Mouse (Mus musculus): ENCODE data around the gene Ramp1.

Ramp1 gene

GRCm38 (mm10) chr1:91179533-91180173, at the start of gene Ramp1:
Gene Ramp1 (plus strand): TSS chr1:91179822.
- DNase-seq = no peak

- no peak for DNase-seq
These were observed 42.6 kb upstream of the Ramp1 start for GRCm38 (mm10) chr1:91137036-91137435.

DNA sequence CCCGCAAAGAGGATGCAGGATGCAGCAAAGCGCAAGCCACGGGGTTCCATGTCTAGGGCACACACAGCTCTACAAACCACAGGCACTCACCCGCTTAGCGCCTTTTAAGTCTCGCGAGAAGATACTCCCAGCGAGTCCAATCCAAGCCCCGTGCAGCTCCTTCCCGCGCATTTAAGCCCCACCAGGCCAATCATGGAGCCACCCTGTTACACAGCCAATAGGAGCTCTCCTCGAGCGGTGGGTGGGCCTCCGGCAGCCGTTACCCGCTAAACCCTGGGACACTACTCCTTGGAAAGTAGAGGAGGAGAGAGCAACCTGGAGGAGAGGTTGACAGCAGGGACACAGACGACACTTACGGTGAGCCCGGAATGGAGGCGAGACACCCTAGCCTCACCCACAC, 34.8 kb upstream of the Ramp1 start, which contains the start of gene Rbm44:
TSS of gene Rbm44 (plus strand) at position 277 of the 400 bp plus-strand sequence.
- no peak for DNase-seq

DNA sequence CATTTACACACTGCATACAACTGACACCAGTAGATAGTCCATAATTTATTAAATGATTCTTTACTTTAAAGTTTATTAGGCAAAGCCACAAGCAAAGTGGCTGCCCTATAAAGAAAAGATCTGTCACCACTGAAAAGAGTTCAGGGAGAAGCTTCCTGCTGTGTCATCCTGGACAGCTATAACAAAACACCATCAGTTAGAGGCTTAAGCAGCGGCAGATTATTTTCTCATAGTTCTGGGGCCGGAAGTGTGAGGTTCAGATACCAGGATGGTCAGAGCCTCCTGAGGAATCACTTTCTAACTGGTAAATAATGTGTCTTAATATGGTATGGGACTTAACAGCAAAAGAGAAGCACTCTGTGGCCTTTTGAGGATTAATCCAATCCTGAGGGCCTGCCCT, 28.1 kb upstream of the Ramp1 start:
- DNase-seq = no peak

DNA sequence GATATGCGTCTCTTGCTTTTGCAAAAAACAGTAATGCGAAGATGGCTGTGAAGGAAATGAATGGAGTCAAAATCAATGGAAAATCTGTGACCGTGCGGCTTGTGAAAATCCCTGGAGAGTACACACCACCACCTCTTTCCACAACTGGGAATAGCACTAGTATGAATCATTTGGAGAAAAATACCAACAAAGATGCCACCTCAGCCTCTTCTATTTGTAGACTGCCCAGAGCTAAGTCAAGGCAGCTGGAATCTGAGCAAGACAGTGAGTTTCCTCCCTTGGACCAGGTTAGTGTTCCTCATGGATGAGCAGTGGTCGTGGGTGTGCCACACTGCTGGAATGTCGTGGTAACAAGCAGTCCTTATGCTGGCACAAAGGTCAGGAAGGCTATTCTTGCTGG, 12.8 kb upstream of the Ramp1 start:
- no peak for DNase-seq

DNA sequence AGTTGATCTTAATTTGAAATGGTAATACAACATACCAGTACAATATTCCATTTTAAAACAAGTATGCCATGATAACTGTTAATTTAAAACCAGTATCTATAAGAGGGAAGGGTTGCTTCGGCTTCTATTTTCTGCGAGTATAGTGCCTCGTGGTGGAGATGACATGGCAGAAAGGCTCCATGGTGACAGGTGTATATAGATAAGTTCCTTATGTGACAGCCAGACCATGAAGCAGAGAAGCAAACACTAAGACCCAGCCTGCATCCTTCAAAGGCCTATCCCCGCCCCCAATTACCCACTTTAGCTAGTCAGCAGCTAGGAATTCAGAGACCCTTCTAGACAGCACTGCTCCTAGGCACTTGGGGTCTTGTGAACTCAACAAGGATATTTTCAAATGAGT, 10.5 kb upstream of the Ramp1 start:
- no peak for DNase-seq

DNA sequence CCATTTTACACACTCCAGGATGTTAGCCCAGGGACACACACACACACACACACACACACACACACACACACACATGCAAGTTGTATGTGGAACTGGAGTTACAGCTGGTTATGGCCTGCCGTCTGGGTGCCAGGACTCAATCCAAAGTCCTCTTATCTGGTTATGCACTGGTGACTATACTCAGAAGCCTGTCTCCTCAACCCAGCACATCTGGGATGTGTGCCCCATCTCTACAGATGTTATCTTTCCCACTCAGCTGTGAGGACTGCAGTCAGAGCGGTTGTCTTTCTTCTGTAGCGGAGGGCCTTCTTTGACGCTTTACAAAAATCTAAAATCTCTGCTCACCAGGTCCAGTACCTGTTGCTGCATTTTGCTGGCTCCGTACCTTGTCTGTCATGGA, 4.8 kb upstream of the Ramp1 start:
- no peak for DNase-seq

DNA sequence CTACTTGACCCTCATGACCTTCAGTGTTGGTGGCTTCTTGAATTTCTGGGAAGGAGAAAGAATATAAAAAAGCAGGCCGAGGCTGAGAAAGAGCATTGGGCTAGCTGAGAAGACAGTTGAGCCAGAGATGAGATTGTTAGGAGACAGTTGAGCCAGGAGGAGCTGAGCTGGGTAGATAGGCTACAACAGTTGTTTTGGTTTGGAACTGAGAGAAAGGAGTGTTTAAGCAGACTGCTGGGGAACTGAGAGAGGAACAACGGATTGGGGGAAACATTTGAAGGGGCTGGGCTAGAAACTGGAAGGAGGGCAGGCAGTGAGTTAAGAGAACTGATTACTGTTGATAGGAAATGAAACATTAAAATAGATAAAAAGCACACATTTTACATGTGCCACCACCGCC, 3.6 kb upstream of the Ramp1 start:
- no peak for DNase-seq

DNA sequence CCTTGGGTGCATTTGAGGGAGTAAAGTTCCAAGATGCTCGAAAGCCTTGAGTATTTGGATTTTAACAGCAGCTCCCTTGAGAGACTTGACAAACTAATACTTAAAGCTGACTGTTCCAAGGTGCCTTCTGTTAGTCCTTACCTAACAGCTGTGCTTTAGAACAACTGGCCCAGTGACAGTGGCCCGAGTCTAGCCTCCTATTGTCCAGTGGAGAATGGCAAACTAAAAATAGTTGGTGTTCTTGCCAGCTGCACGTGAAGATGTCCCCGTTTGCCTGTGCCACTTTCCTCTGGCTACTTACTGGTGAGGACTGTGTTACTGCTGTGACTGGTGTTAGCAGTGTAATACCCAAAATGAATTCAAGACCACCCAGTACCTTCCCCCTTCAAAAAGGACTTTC, 2.8 kb upstream of the Ramp1 start:
- DNase-seq = no peak

DNA sequence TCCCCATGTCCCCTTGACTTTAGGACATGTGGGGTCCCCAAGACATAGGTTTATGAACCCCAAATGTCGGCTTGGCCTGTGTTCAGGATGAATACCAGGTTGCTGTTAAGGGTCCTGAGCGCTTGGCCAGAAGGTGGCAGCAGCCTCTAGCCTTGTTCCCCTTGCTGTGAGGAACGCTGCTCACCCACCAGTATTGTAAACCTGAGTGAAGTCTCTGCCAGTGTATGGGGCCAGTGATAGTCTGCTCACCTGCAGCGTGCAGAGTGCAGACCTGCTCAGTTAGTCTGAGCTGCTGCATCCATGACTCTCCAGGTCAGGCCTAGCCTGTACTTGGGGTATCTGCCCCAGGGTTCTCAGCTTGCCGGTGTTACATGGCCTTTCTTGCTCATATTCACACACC, 536 bp upstream of the Ramp1 start:
- DNase-seq = peak; percentile 10

GRCm38 (mm10) chr1:91180174-91180565, 548 bp downstream of the Ramp1 start:
- DNase-seq = no peak

DNA sequence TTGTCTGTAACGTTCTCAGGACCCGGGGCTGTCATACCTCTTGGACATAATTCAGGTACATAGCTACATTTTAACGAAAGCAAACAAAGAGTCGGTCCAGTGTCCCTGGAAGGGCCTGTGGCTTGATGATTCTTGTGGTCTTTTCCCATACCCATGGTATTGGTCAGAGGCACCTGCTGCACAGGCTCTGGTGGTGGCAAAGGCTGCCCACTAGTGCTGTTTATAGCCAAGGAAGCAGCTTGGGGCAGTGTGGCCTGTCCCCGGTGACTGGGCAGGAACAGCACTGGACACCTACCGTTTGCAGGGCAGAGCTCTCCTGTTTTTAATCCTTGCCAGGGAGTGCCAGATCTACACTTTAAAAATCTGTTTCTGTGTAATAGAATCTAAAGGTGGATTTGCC, 1.1 kb downstream of the Ramp1 start:
- DNase-seq = no peak

- DNase-seq = no peak
These were observed 1.6 kb downstream of the Ramp1 start for GRCm38 (mm10) chr1:91181261-91181660.

GRCm38 (mm10) chr1:91181784-91182450, 2.3 kb downstream of the Ramp1 start:
- DNase-seq = no peak

GRCm38 (mm10) chr1:91183305-91183704, 3.7 kb downstream of the Ramp1 start:
- no peak for DNase-seq

DNA sequence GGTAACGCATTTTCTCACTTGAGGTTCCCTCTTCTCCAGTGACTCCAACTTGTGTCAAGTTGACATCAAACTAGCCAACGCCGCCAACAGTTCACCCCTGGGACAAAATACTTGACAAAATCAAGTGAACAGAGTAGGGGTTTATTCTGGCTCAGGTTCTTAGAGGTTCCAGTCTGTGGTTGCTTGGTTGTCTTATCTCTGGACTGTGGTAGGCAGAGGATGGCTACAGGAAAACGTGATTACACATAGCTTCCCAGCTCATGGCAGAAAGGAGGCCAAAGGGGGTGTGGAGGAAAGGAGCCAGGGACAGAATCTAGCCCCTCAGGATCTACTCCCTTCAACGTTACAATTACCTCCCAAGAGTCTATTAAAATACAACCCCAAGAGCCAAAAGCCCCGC, 7.1 kb downstream of the Ramp1 start:
- DNase-seq = no peak

DNA sequence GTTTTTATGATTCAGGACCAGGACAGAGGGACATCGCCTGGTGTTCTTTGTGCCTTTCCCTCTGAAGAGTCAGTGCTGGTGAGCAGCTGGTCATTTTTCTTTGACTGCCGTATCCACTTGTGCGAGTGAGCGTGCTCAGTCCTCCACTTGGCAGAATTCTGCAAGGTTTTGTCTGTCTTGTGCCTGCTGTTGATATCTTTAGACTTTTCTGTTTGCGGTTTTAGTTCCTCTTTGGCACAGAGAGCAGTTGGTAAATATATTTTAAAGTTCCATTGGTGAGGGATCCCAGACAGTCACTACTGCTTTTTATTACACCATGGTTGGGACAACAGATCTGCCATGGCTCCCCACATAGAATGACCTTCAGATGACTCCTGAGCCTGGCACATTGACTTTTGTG, 7.7 kb downstream of the Ramp1 start:
- no peak for DNase-seq

GRCm38 (mm10) chr1:91187786-91188640, 8.4 kb downstream of the Ramp1 start:
- DNase-seq = no peak

- DNase-seq = no peak
These were observed 9.3 kb downstream of the Ramp1 start for GRCm38 (mm10) chr1:91188851-91189460.

DNA sequence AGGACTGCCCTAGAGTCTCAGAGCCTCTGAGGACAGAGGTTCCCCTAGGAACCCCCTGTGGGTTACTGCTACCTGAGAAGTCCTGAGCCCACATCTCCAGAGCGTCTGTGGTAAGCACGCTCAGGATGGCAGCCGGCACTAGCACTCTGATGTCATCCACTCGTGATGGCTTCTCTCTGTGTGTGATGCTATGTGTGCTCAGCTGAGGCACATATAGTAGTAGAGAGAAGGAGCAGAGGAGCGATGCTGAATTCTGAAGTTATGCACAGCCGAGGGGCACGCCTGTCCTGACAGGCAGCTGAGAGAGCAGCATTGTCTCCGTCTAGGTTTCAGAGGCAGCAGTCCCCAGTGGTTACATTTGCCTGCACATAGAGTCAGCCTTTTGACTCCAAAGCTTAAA, 12.6 kb downstream of the Ramp1 start:
- no peak for DNase-seq

DNA sequence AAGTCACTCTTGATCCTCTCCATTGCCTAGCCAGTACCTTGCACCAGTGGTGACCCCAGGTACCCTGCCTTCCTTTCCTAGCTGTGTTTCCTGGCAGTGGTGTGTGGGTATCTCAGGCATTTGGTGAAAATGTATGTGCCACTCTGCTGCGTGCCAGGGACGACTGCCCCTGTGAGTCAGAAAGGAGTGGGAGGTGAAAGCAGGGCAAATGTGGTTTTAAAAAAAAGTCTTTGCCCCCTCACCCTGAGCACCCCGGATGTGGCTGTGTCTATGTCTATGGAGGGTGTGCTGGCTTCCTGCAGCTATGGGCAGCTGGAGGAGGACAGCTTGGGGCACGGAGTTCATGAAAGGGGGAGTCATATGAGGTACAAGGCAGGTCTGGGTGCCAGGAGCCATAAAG, 13.6 kb downstream of the Ramp1 start:
- DNase-seq = no peak

GRCm38 (mm10) chr1:91193680-91194079, 14.1 kb downstream of the Ramp1 start:
- DNase-seq = no peak

- no peak for DNase-seq
These were observed 20.2 kb downstream of the Ramp1 start for GRCm38 (mm10) chr1:91199793-91200192.

- DNase-seq = no peak
These were observed 21.5 kb downstream of the Ramp1 start for GRCm38 (mm10) chr1:91201122-91201521.

Measured in cerebellum, adult 11-12 months (tissue).